Mouse (Mus musculus): Measurements from ENCODE around the gene Ptpn11. TPM values are rescaled to one million over a fixed set of nuclear protein-coding genes. Genes with fewer than 3 reads are reported as not detected.

Gene Ptpn11
- polyA plus RNA-seq, 1 experiment from 2014 or later, result 22.9 TPM

GRCm38 (mm10) chr5:121156121-121156520, 35.1 kb downstream of the Ptpn11 start:
- Histone ChIP-seq H3K27ac (ENCODE audit: poor library complexity, severe bottlenecking) (peak overlapping the region; percentile 58), H3K27me3 (replicated peaks) (no peaks in the 10 kb centered on the region), H3K4me2 (no peak overlapping the region), H3K4me3 (no peak overlapping the region), H3K4me1 (replicated peaks) (peaks cover 44% of the 10 kb centered on the region), H3K9ac (no peak overlapping the region), H3K9me3 (replicated peaks) (no peaks in the 10 kb centered on the region), H3K36me3 (peaks cover 83% of the 10 kb centered on the region)
- ATAC-seq (ENCODE audit: insufficient number of reproducible peaks, low FRiP score), result no peak
- 92% methylated on average over 4 of the region's 4 CpGs for WGBS

GRCm38 (mm10) chr5:121150684-121151083, 40.5 kb downstream of the Ptpn11 start:
- H3K9ac ChIP-seq, result no peak overlapping the region
- peaks cover 17% of the 10 kb centered on the region for H3K4me1 ChIP-seq (replicated peaks)
- H3K4me3 ChIP-seq, result no peak overlapping the region
- H3K27me3 ChIP-seq (replicated peaks), result no peaks in the 10 kb centered on the region
- no peak overlapping the region for H3K27ac ChIP-seq (ENCODE audit: poor library complexity, severe bottlenecking)
- no peak overlapping the region for H3K4me2 ChIP-seq
- 77% methylated on average over 4 of the region's 4 CpGs for WGBS
- peaks cover 91% of the 10 kb centered on the region for H3K36me3 ChIP-seq
- ATAC-seq (ENCODE audit: insufficient number of reproducible peaks, low FRiP score), result no peak
- H3K9me3 ChIP-seq (replicated peaks), result no peaks in the 10 kb centered on the region

- 71% methylated on average over 1 of the region's 1 CpGs for WGBS
Observed at GRCm38 (mm10) chr5:121149246-121149645, 42.0 kb downstream of the Ptpn11 start.

GRCm38 (mm10) chr5:121146275-121146674, 44.9 kb downstream of the Ptpn11 start:
- WGBS, result 92% methylated on average over 5 of the region's 5 CpGs
- ATAC-seq (ENCODE audit: insufficient number of reproducible peaks, low FRiP score), result peak; percentile 26; the same call in 1 of the 2 replicates
- no peak overlapping the region; the same call in 1 of the 2 replicates for H3K27ac ChIP-seq (ENCODE audit: poor library complexity, severe bottlenecking)

More at GRCm38 (mm10) chr5:121149246-121149645, 42.0 kb downstream of the Ptpn11 start:
- H3K4me2 ChIP-seq, result no peak overlapping the region
- H3K27ac ChIP-seq (ENCODE audit: poor library complexity, severe bottlenecking), result no peak overlapping the region
- ATAC-seq (ENCODE audit: insufficient number of reproducible peaks, low FRiP score), result no peak
- H3K4me1 ChIP-seq (replicated peaks), result peaks cover 30% of the 10 kb centered on the region
- H3K9ac ChIP-seq, result no peak overlapping the region
- no peaks in the 10 kb centered on the region for H3K27me3 ChIP-seq (replicated peaks)
- H3K9me3 ChIP-seq (replicated peaks), result no peaks in the 10 kb centered on the region
- H3K36me3 ChIP-seq, result peaks cover 92% of the 10 kb centered on the region
- no peak overlapping the region for H3K4me3 ChIP-seq

GRCm38 (mm10) chr5:121145609-121146008, 45.6 kb downstream of the Ptpn11 start:
- no peak overlapping the region for H3K9ac ChIP-seq
- 72% methylated on average over 5 of the region's 5 CpGs for WGBS
- peaks cover 30% of the 10 kb centered on the region for H3K4me1 ChIP-seq (replicated peaks)
- 0 out of 2 replicates have a peak, but pooled peaks have one; percentile 52 for ATAC-seq (ENCODE audit: insufficient number of reproducible peaks, low FRiP score)
- no peaks in the 10 kb centered on the region for H3K9me3 ChIP-seq (replicated peaks)
- H3K4me2 ChIP-seq, result no peak overlapping the region
- peak overlapping the region; percentile 44; the same call in 1 of the 2 replicates for H3K27ac ChIP-seq (ENCODE audit: poor library complexity, severe bottlenecking)
- peaks cover 95% of the 10 kb centered on the region for H3K36me3 ChIP-seq
- no peaks in the 10 kb centered on the region for H3K27me3 ChIP-seq (replicated peaks)
- H3K4me3 ChIP-seq, result no peak overlapping the region

More at GRCm38 (mm10) chr5:121146275-121146674, 44.9 kb downstream of the Ptpn11 start:
- peaks cover 30% of the 10 kb centered on the region for H3K4me1 ChIP-seq (replicated peaks)
- no peak overlapping the region for H3K4me3 ChIP-seq
- H3K27me3 ChIP-seq (replicated peaks), result no peaks in the 10 kb centered on the region
- H3K4me2 ChIP-seq, result no peak overlapping the region
- peaks cover 95% of the 10 kb centered on the region for H3K36me3 ChIP-seq
- H3K9me3 ChIP-seq (replicated peaks), result no peaks in the 10 kb centered on the region
- 0 out of 2 replicates have a peak overlapping the region, but pooled peaks have one; percentile 20 for H3K9ac ChIP-seq

GRCm38 (mm10) chr5:121144441-121145238, 46.6 kb downstream of the Ptpn11 start:
- Histone ChIP-seq H3K9me3 (replicated peaks) (no peaks in the 10 kb centered on the region), H3K9ac (no peak overlapping the region), H3K27ac (ENCODE audit: poor library complexity, severe bottlenecking) (no peak overlapping the region), H3K27me3 (replicated peaks) (no peaks in the 10 kb centered on the region), H3K4me3 (no peak overlapping the region), H3K36me3 (peaks cover 92% of the 10 kb centered on the region), H3K4me2 (no peak overlapping the region), H3K4me1 (replicated peaks) (peaks cover 30% of the 10 kb centered on the region)
- ATAC-seq (ENCODE audit: insufficient number of reproducible peaks, low FRiP score), result no peak
- 78% methylated on average over 13 of the region's 13 CpGs for WGBS

- H3K4me2 ChIP-seq, result no peak overlapping the region
- peaks cover 26% of the 10 kb centered on the region for H3K4me1 ChIP-seq (replicated peaks)
- no peak for ATAC-seq (ENCODE audit: insufficient number of reproducible peaks, low FRiP score)
- H3K27ac ChIP-seq (ENCODE audit: poor library complexity, severe bottlenecking), result no peak overlapping the region
- H3K36me3 ChIP-seq, result peaks cover 92% of the 10 kb centered on the region
- WGBS, result 90% methylated on average over 14 of the region's 14 CpGs
- H3K9ac ChIP-seq, result no peak overlapping the region
- H3K4me3 ChIP-seq, result no peak overlapping the region
- H3K27me3 ChIP-seq (replicated peaks), result no peaks in the 10 kb centered on the region
- H3K9me3 ChIP-seq (replicated peaks), result no peaks in the 10 kb centered on the region
Observed at GRCm38 (mm10) chr5:121142431-121143119, 48.6 kb downstream of the Ptpn11 start.

GRCm38 (mm10) chr5:121140276-121140675, 50.9 kb downstream of the Ptpn11 start:
- Histone ChIP-seq H3K9me3 (replicated peaks) (no peaks in the 10 kb centered on the region), H3K4me2 (no peak overlapping the region), H3K36me3 (peaks cover 91% of the 10 kb centered on the region), H3K4me1 (replicated peaks) (peaks cover 9% of the 10 kb centered on the region), H3K4me3 (no peak overlapping the region), H3K27me3 (replicated peaks) (no peaks in the 10 kb centered on the region), H3K27ac (ENCODE audit: poor library complexity, severe bottlenecking) (no peak overlapping the region), H3K9ac (no peak overlapping the region)
- WGBS, result 72% methylated on average over 7 of the region's 7 CpGs
- no peak for ATAC-seq (ENCODE audit: insufficient number of reproducible peaks, low FRiP score)

GRCm38 (mm10) chr5:121137125-121137524, 54.1 kb downstream of the Ptpn11 start:
- peaks cover 92% of the 10 kb centered on the region for H3K36me3 ChIP-seq

GRCm38 (mm10) chr5:121131801-121132200, 59.4 kb downstream of the Ptpn11 start:
- Histone ChIP-seq H3K9me3 (replicated peaks) (no peaks in the 10 kb centered on the region), H3K4me3 (no peak overlapping the region), H3K4me2 (no peak overlapping the region), H3K4me1 (replicated peaks) (no peaks in the 10 kb centered on the region), H3K36me3 (peaks cover 79% of the 10 kb centered on the region), H3K27ac (ENCODE audit: poor library complexity, severe bottlenecking) (no peak overlapping the region), H3K27me3 (replicated peaks) (no peaks in the 10 kb centered on the region), H3K9ac (no peak overlapping the region)
- ATAC-seq (ENCODE audit: insufficient number of reproducible peaks, low FRiP score), result no peak
- WGBS, result 85% methylated on average over 3 of the region's 3 CpGs

More at GRCm38 (mm10) chr5:121137125-121137524, 54.1 kb downstream of the Ptpn11 start:
- H3K27ac ChIP-seq (ENCODE audit: poor library complexity, severe bottlenecking), result no peak overlapping the region
- WGBS, result 95% methylated on average over 8 of the region's 8 CpGs
- no peaks in the 10 kb centered on the region for H3K4me1 ChIP-seq (replicated peaks)
- no peak for ATAC-seq (ENCODE audit: insufficient number of reproducible peaks, low FRiP score)
- no peaks in the 10 kb centered on the region for H3K9me3 ChIP-seq (replicated peaks)
- H3K4me2 ChIP-seq, result no peak overlapping the region
- no peaks in the 10 kb centered on the region for H3K27me3 ChIP-seq (replicated peaks)
- no peak overlapping the region for H3K4me3 ChIP-seq
- no peak overlapping the region for H3K9ac ChIP-seq

- H3K9ac ChIP-seq, result no peak overlapping the region
- no peaks in the 10 kb centered on the region for H3K27me3 ChIP-seq (replicated peaks)
- H3K4me1 ChIP-seq (replicated peaks), result no peaks in the 10 kb centered on the region
- no peak overlapping the region for H3K27ac ChIP-seq (ENCODE audit: poor library complexity, severe bottlenecking)
- peaks cover 62% of the 10 kb centered on the region for H3K36me3 ChIP-seq
- no peak overlapping the region for H3K4me2 ChIP-seq
- 0 out of 2 replicates have a peak, but pooled peaks cover 4% of the 10 kb centered on the region for H3K9me3 ChIP-seq (replicated peaks)
- no peak for ATAC-seq (ENCODE audit: insufficient number of reproducible peaks, low FRiP score)
- 92% methylated on average over 5 of the region's 5 CpGs for WGBS
- no peak overlapping the region for H3K4me3 ChIP-seq
Observed at GRCm38 (mm10) chr5:121129254-121129653, 61.9 kb downstream of the Ptpn11 start.

Data from heart, embryonic 12.5 days (tissue).